Mouse (Mus musculus) CH12.LX (cell line): ENCODE results near the gene Capn1. TPM values are rescaled to one million over a fixed set of nuclear protein-coding genes. Genes with fewer than 3 reads are reported as not detected.

Experiments
- DNase-seq: peaks from one replicate; pipeline ENCODE4 v3.0.0-alpha.2; 2013; ENCODE audit errors: extremely low read depth
- H3K27ac ChIP-seq: 2 replicates; pipeline ENCODE4 v1.5.1; 2012; ENCODE audit warnings: low read depth, mild to moderate bottlenecking, control low read depth, moderate library complexity; ENCODE audit not compliant: insufficient read depth
- H3K27me3 ChIP-seq: replicated peaks from 2 replicates; pipeline ENCODE3; 2012; ENCODE audit warnings: inconsistent platforms
- H3K36me3 ChIP-seq, 2 experiments: replicated peaks in 1 of 2; 2 replicates each; pipeline versions ENCODE3 to v1.6.1; 2012; ENCODE audit warnings: inconsistent platforms in 1 of 2, low read length in 1 of 2, mild to moderate bottlenecking in 1 of 2, mixed read lengths in 1 of 2, moderate library complexity in 1 of 2; ENCODE audit not compliant: control insufficient read depth in 1 of 2, insufficient read depth in 1 of 2
- H3K4me1 ChIP-seq, 2 experiments: 2 replicates each; pipeline ENCODE4 v1.6.1; 2012; ENCODE audit warnings: inconsistent platforms in 1 of 2, moderate library complexity in 1 of 2; ENCODE audit not compliant: insufficient read depth in 2 of 2, control insufficient read depth in 1 of 2
- H3K4me2 ChIP-seq: 2 replicates; pipeline ENCODE4 v1.6.1; 2012; ENCODE audit warnings: low read depth, mild to moderate bottlenecking, control low read depth; ENCODE audit not compliant: poor library complexity, insufficient read depth, severe bottlenecking
- H3K4me3 ChIP-seq, 3 experiments: fragments of 150-350 bp in 1 of 3; sonication (generic) in 1 of 3; replicated peaks in 1 of 3; 2 replicates each; pipeline versions ENCODE3 to v1.5.1; 2011 to 2012; ENCODE audit warnings: low read depth in 2 of 3, low read length in 2 of 3, mild to moderate bottlenecking in 2 of 3, moderate library complexity in 2 of 3, control low read depth in 1 of 3, improper control_type of control experiment in 1 of 3, inconsistent platforms in 1 of 3, mixed read lengths in 1 of 3; ENCODE audit not compliant: poor library complexity in 1 of 3
- H3K79me2 ChIP-seq: replicated peaks from 2 replicates; pipeline ENCODE4 v1.6.1; 2012; ENCODE audit warnings: mild to moderate bottlenecking, moderate library complexity; ENCODE audit not compliant: control insufficient read depth, poor library complexity, insufficient read depth, severe bottlenecking; ENCODE audit errors: extremely low read depth
- H3K9ac ChIP-seq: 2 replicates; pipeline ENCODE4 v1.6.1; 2012; ENCODE audit warnings: low read depth, mild to moderate bottlenecking, control low read depth, moderate library complexity; ENCODE audit not compliant: insufficient read depth
- H3K9me3 ChIP-seq: replicated peaks from 2 replicates; pipeline ENCODE3; 2012; ENCODE audit warnings: low read length, inconsistent platforms, mixed read lengths
- BHLHE40 ChIP-seq: IDR thresholded peaks from 2 replicates; pipeline ENCODE4 v1.6.1; 2011; ENCODE audit warnings: mild to moderate bottlenecking, low read depth, low read length, improper control_type of control experiment
- CHD1 ChIP-seq: IDR thresholded peaks from 2 replicates; pipeline ENCODE4 v1.6.1; 2012; ENCODE audit warnings: low read depth, low read length, improper control_type of control experiment, inconsistent platforms
- CHD2 ChIP-seq: IDR thresholded peaks from 2 replicates; pipeline ENCODE4 v1.6.1; 2011; ENCODE audit warnings: low read length, improper control_type of control experiment
- CTCF ChIP-seq, 2 experiments: IDR thresholded peaks in 1 of 2; conservative IDR thresholded peaks in 1 of 2; 2 replicates each; pipeline ENCODE4 v1.5.1; 2011 to 2012; ENCODE audit warnings: low read depth in 2 of 2, low read length in 2 of 2, improper control_type of control experiment in 1 of 2, inconsistent platforms in 1 of 2, mild to moderate bottlenecking in 1 of 2, moderate library complexity in 1 of 2
- E2F4 ChIP-seq: IDR thresholded peaks from 2 replicates; pipeline ENCODE4 v1.6.1; 2011; ENCODE audit warnings: low read depth, low read length, improper control_type of control experiment; ENCODE audit not compliant: insufficient replicate concordance
- ELF1 ChIP-seq: IDR thresholded peaks from 2 replicates; pipeline ENCODE4 v1.6.1; 2014; ENCODE audit warnings: low read depth, mild to moderate bottlenecking, inconsistent platforms, low read length, improper control_type of control experiment
- EP300 ChIP-seq: IDR thresholded peaks from 2 replicates; pipeline ENCODE4 v1.6.1; 2011; ENCODE audit warnings: low read length, improper control_type of control experiment
- ETS1 ChIP-seq: conservative IDR thresholded peaks from 2 replicates; pipeline ENCODE4 v1.6.1; 2012; ENCODE audit warnings: low read depth, mild to moderate bottlenecking, inconsistent platforms, low read length, improper control_type of control experiment, moderate library complexity
- GABPA ChIP-seq: IDR thresholded peaks from 2 replicates; pipeline ENCODE4 v1.6.1; 2012; ENCODE audit warnings: low read depth, low read length, improper control_type of control experiment, inconsistent platforms; ENCODE audit not compliant: insufficient replicate concordance
- HCFC1 ChIP-seq: IDR thresholded peaks from 2 replicates; pipeline ENCODE4 v1.6.1; 2012; ENCODE audit warnings: low read depth, mild to moderate bottlenecking, inconsistent platforms, low read length, improper control_type of control experiment
- IRF4 ChIP-seq: IDR thresholded peaks from 2 replicates; pipeline ENCODE4 v1.6.1; 2014; ENCODE audit warnings: low read depth, mild to moderate bottlenecking, inconsistent platforms, low read length, improper control_type of control experiment
- JUN ChIP-seq: IDR thresholded peaks from 2 replicates; pipeline ENCODE4 v1.6.1; 2011; ENCODE audit warnings: low read depth, mild to moderate bottlenecking, low read length, improper control_type of control experiment, moderate library complexity; ENCODE audit not compliant: insufficient read depth
- JUND ChIP-seq: conservative IDR thresholded peaks from 2 replicates; pipeline ENCODE4 v1.6.1; 2011; ENCODE audit warnings: low read depth, low read length, improper control_type of control experiment
- KAT2A ChIP-seq: IDR thresholded peaks from 2 replicates; pipeline ENCODE4 v1.6.1; 2012; ENCODE audit warnings: low read length, improper control_type of control experiment, inconsistent platforms; ENCODE audit not compliant: insufficient replicate concordance
- MAFK ChIP-seq: IDR thresholded peaks from 2 replicates; pipeline ENCODE4 v1.6.1; 2011; ENCODE audit warnings: low read length, improper control_type of control experiment; ENCODE audit not compliant: insufficient replicate concordance
- MAX ChIP-seq: IDR thresholded peaks from 2 replicates; pipeline ENCODE4 v1.6.1; 2011; ENCODE audit warnings: low read length, improper control_type of control experiment
- MAZ ChIP-seq: IDR thresholded peaks from 2 replicates; pipeline ENCODE4 v1.6.1; 2012; ENCODE audit warnings: low read depth, mild to moderate bottlenecking, inconsistent platforms, low read length, improper control_type of control experiment, moderate library complexity
- MEF2A ChIP-seq: IDR thresholded peaks from 2 replicates; pipeline ENCODE4 v1.6.1; 2014; ENCODE audit warnings: low read depth, mild to moderate bottlenecking, inconsistent platforms, low read length, improper control_type of control experiment, borderline replicate concordance
- MXI1 ChIP-seq: IDR thresholded peaks from 2 replicates; pipeline ENCODE4 v1.6.1; 2011; ENCODE audit warnings: mild to moderate bottlenecking, low read depth, low read length, improper control_type of control experiment
- MYC ChIP-seq: IDR thresholded peaks from 2 replicates; pipeline ENCODE4 v1.6.1; 2011; ENCODE audit warnings: low read depth, mild to moderate bottlenecking, improper control_type of control experiment, low read length
- NELFE ChIP-seq: IDR thresholded peaks from 2 replicates; pipeline ENCODE4 v1.6.1; 2011; ENCODE audit warnings: low read depth, low read length, improper control_type of control experiment
- NRF1 ChIP-seq: IDR thresholded peaks from 2 replicates; pipeline ENCODE4 v1.6.1; 2014; ENCODE audit warnings: low read depth, mild to moderate bottlenecking, inconsistent platforms, low read length, improper control_type of control experiment, moderate library complexity
- PAX5 ChIP-seq: IDR thresholded peaks from 2 replicates; pipeline ENCODE4 v1.6.1; 2012; ENCODE audit warnings: low read length, inconsistent platforms, mixed read lengths
- POLR2A ChIP-seq: IDR thresholded peaks from 2 replicates; pipeline ENCODE4 v1.6.1; 2011; ENCODE audit warnings: low read depth, mild to moderate bottlenecking, improper control_type of control experiment, low read length
- POLR2AphosphoS2 ChIP-seq: IDR thresholded peaks from 2 replicates; pipeline ENCODE4 v1.6.1; 2011; ENCODE audit warnings: low read depth, low read length, improper control_type of control experiment
- RAD21 ChIP-seq: IDR thresholded peaks from 2 replicates; pipeline ENCODE4 v1.6.1; 2011; ENCODE audit warnings: low read depth, mild to moderate bottlenecking, low read length, improper control_type of control experiment, moderate library complexity
- RCOR1 ChIP-seq: conservative IDR thresholded peaks from 2 replicates; pipeline ENCODE4 v1.6.1; 2012; ENCODE audit warnings: low read depth, mild to moderate bottlenecking, inconsistent platforms, low read length, improper control_type of control experiment
- SIN3A ChIP-seq: IDR thresholded peaks from 2 replicates; pipeline ENCODE4 v1.6.1; 2012; ENCODE audit warnings: low read length, improper control_type of control experiment, inconsistent platforms
- SMC3 ChIP-seq: IDR thresholded peaks from 2 replicates; pipeline ENCODE4 v1.6.1; 2011; ENCODE audit warnings: low read depth, low read length, improper control_type of control experiment
- TBP ChIP-seq: conservative IDR thresholded peaks from 2 replicates; pipeline ENCODE4 v1.6.1; 2011; ENCODE audit warnings: low read depth, low read length, improper control_type of control experiment
- TCF12 ChIP-seq: IDR thresholded peaks from 2 replicates; pipeline ENCODE4 v1.6.1; 2014; ENCODE audit warnings: low read depth, mild to moderate bottlenecking, inconsistent platforms, low read length, improper control_type of control experiment
- UBTF ChIP-seq: IDR thresholded peaks from 2 replicates; pipeline ENCODE4 v1.6.1; 2012; ENCODE audit warnings: low read depth, mild to moderate bottlenecking, inconsistent platforms, low read length, improper control_type of control experiment, moderate library complexity
- USF1 ChIP-seq: IDR thresholded peaks from 2 replicates; pipeline ENCODE4 v1.6.1; 2014; ENCODE audit warnings: low read depth, mild to moderate bottlenecking, inconsistent platforms, low read length, improper control_type of control experiment
- USF2 ChIP-seq: conservative IDR thresholded peaks from 2 replicates; pipeline ENCODE4 v1.6.1; 2011; ENCODE audit warnings: low read depth, low read length, improper control_type of control experiment
- ZC3H11A ChIP-seq: IDR thresholded peaks from 2 replicates; pipeline ENCODE4 v1.6.1; 2012; ENCODE audit warnings: low read depth, mild to moderate bottlenecking, inconsistent platforms, low read length, improper control_type of control experiment
- ZKSCAN1 ChIP-seq: IDR thresholded peaks from 2 replicates; pipeline ENCODE4 v1.6.1; 2012; ENCODE audit warnings: low read depth, inconsistent platforms, low read length, improper control_type of control experiment, borderline replicate concordance
- ZMIZ1 ChIP-seq: IDR thresholded peaks from 2 replicates; pipeline ENCODE4 v1.6.1; 2012; ENCODE audit warnings: low read depth, mild to moderate bottlenecking, inconsistent platforms, low read length, improper control_type of control experiment
- ZNF384 ChIP-seq: IDR thresholded peaks from 2 replicates; pipeline ENCODE4 v1.6.1; 2012; ENCODE audit warnings: low read depth, low read length, improper control_type of control experiment, inconsistent platforms
- dilution Hi-C: fragments of 300-500 bp; cut with MboI; formaldehyde crosslinking; loops from 2 replicates; pipeline ENCODE4 v1.14.3; 2020; ENCODE audit warnings: low sequenced_read_pairs; ENCODE audit not compliant: extremely low pct_unique_long_range_greater_than_20kb, extremely low pct_ligation_motif_present
- in situ Hi-C: fragments of 300-500 bp; cut with MboI; formaldehyde crosslinking; loops from 3 replicates; pipeline ENCODE4 v1.14.3; 2019; ENCODE audit warnings: low sequenced_read_pairs, low pct_ligation_motif_present, low pct_unique_long_range_greater_than_20kb, mixed read lengths
- polyA plus RNA-seq: library from polyadenylated mRNA; unstranded; fragments of >175 nt; gene quantifications from 2 replicates; pipeline ENCODE4 v1.2.1, GENCODE M21; 2012; ENCODE audit warnings: low read depth; ENCODE audit not compliant: insufficient read length
- total RNA-seq, 2 experiments: library from RNA; depleted of rRNA; stranded (reverse); fragments of 300-350 nt in 1 of 2; fragments of >200 nt in 1 of 2; gene quantifications; 2 replicates each; pipeline ENCODE4 v1.2.3; 2012 to 2014

Capn1 gene
- total and polyA plus RNA-seq, 3 experiments = 20.0 to 42.9 (median 40.2) TPM

GRCm38 (mm10) chr19:6061021-6061533 lies 45.4 kb upstream of the Capn1 start, which contains the start of gene Znhit2:
Gene Znhit2 (plus strand): TSS chr19:6061192.
- DNase-seq = peak; percentile 95
- TF ChIP-seq CHD1 (peak; percentile 76; the same call in 1 of the 2 replicates), CHD2 (peak; percentile 51; the same call in 1 of the 2 replicates), ZKSCAN1 (no peak), ZC3H11A (no peak), RCOR1 (no peak), JUND (no peak), GABPA (no peak), USF2 (no peak), RAD21 (no peak), MAFK (no peak), MYC (peak; percentile 58; the same call in 1 of the 2 replicates), KAT2A (peak; percentile 72; the same call in 1 of the 2 replicates), SIN3A (peak; percentile 95), POLR2AphosphoS2 (0 out of 2 replicates have a peak, but pooled peaks have one; percentile 77), MAX (0 out of 2 replicates have a peak, but pooled peaks have one; percentile 37), SMC3 (no peak), ELF1 (peak; percentile 91), USF1 (no peak), MXI1 (peak; percentile 79), IRF4 (peak; percentile 65; the same call in 1 of the 2 replicates), BHLHE40 (no peak), ZMIZ1 (peak; percentile 76), JUN (no peak), UBTF (peak; percentile 100), E2F4 (no peak), PAX5 (no peak), MEF2A (peak; percentile 60; the same call in 1 of the 2 replicates), EP300 (no peak), ZNF384 (no peak), HCFC1 (peak; percentile 81), POLR2A (peak; percentile 86), NRF1 (peak; percentile 80), TBP (peak; percentile 76; the same call in 1 of the 2 replicates), NELFE (peak; percentile 77), CTCF (conservative IDR thresholded peaks at IDR 0.05 in 1 of 2, IDR thresholded peaks at IDR 0.05 in 1 of 2; ENCODE audit: low read depth in 2 of 2, low read length in 2 of 2) (no peak), TCF12 (peak; percentile 71; the same call in 1 of the 2 replicates), MAZ (no peak), ETS1 (no peak)
- Histone ChIP-seq H3K4me2 (peak within 1 kb of the TSS; percentile 73), H3K9ac (peak within 1 kb of the TSS; percentile 78), H3K4me3 (peak within 1 kb of the TSS; percentile 94 to 98 (median 95)), H3K27ac (peak within 1 kb of the TSS; percentile 88), H3K4me1 (peaks cover 8 to 39% of the 10 kb centered on the region in 2 experiments), H3K36me3 (peaks cover 13 to 35% of the 10 kb centered on the region in 2 experiments), H3K9me3 (no peaks in the 10 kb centered on the region), H3K27me3 (no peaks in the 10 kb centered on the region), H3K79me2 (peaks cover 35% of the 10 kb centered on the region)
- dilution Hi-C loops (no loop called here), in situ Hi-C loops (loop anchor here (10.0 kb wide), 1 partner anchor 96 kb away; the partner anchor contains the start of gene Pola2)
